Mouse (Mus musculus): ENCODE results near the gene Cdk2ap2.
"Not testable (repeated sequence)": the region's sequence is repeated elsewhere in the genome, so short reads cannot be mapped to it uniquely, and the experiment has no call there.

The Cdk2ap2 gene

DNA sequence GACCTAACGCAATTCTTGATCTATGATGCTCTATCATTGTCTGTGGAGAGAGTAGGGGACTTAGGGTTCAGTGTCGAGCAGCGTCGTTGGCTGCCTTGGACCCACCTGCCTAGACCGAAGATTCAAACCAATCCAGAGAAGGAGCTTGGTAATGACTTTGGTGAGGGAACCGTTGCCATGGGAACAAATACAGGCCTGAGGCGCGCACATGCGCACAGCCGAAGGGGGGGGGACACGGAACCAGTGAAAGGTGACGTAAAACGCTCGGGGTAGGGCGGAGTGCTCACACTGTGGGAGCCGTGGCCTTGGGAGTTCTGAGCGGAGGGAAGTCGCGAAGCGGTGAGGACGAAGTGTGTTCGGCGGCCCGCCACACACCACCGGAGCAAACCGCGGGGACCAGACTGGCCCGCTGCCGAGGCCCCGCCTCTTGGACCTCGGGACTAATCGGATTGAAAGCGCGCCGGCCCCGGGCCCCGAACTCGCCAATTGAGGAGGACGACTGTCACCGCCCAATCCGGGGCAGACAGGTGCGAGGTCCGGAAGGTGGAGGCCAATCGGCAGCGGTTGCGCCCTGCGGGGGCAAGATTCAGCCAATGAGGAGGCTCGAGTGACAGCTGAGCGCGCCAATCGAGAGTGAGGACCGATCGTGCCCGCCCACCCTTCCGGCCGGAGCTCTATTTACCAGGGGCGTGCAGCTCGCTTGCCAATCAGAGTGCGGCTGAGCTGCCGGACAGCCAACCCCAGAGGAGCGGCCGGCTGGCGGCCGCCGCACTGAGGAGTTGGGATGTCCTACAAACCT is at the start of gene Cdk2ap2:
Cdk2ap2 (plus strand) TSS at position 541 of the 799 bp plus-strand sequence.
- peak; percentile 100 for DNase-seq (ENCODE audit: low spot score in 2 of 2)

DNA sequence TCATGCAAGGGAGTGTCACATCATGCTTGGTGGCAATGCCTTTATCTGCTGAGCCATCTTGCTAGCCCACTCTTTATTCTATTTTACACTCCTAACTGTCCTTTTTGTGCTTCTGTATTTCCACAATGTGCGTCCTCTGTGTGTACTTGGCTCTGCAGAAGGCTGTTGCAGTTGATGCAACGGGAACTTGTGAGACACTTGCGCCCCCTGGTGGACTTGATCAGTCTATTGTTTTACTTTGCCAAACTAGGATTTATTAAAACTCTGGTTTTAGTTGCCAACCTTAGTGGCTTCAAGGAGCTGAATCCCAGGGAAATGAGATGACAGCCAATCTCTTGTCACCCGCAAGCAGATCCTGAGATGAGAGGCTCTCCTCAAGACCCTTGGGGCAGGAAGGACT is 49.1 kb upstream of the Cdk2ap2 start:
- peak; percentile 37 to 46 for DNase-seq (ENCODE audit: low spot score in 2 of 2)

DNA sequence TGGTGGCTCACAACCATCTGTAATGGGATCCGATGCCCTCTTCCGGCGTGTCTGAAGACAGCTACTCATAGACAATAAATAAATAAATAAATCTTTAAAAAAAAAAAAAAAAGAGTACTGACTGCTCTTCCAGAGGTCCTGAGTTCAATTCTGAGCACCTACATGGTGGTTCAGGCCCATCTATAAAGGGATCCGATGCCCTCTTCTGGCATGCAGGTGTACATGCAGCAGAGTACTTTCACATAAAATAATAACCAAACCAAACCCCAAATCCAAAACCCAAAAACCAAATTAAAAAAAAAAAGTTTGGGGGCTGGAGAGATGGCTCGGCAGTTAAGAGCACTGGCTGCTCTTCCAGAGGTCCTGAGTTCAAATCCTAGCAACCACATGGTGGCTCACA is 47.9 kb upstream of the Cdk2ap2 start:
- not testable (repeated sequence) for DNase-seq (ENCODE audit: low spot score in 2 of 2)

DNA sequence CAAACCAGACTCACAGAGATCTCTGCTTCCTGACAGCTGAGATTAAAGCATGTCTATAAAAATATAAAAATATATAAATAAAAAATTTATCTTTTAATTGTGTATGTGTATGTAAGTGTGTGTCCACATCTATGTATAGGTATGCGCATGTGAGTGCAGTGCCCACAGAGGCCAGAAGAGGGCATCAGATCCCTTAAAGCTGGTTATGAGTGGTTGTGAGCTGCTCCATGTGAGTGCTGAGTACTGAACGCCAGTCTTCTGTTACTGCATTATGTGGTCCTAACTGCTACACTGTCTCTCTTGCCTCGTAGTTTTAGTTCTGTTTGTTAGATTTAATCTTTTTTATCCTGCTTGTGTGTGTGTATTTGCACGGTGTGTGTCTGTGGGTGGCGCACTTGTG is 46.0 kb upstream of the Cdk2ap2 start:
- no peak for DNase-seq (ENCODE audit: low spot score in 2 of 2)

DNA sequence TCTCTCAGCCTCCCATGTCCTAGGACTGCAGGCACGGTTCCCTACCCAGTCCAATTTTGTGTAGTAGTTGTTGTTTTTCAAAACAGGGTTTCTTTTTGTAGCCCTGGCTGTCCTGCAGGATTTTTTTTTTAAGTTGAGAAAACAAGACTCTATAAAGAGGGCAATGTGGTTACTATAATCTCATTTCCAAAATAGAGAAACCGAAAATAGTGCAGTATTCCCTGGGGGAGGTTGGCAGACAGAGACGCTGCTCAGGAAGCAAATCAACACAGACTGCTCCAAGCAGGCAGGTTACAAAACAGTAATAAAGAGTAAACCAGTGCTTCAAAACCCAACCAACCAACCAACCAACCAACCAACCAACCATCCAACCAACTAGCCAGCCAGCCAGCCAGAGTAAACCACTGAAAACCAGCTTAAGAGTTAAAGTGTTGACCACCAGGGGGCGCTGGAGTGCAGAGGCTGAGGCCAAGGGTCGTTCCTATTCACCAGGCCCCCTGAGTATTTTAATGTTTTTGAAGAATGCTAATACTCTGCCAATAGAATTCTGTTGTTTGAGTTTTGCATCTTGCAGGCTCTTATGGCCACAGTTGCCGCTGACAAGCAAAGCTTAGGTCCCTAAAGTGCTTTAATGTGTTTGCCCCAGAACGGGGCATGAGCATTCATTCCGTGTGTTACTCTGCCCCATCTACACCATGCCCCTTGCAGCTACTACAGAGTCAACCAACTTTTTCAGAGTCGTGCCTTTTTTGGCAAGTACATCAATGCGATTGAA is 45.1 kb upstream of the Cdk2ap2 start:
- DNase-seq (ENCODE audit: low spot score in 2 of 2) = peak in 1 of 2 experiments; percentile 48

DNA sequence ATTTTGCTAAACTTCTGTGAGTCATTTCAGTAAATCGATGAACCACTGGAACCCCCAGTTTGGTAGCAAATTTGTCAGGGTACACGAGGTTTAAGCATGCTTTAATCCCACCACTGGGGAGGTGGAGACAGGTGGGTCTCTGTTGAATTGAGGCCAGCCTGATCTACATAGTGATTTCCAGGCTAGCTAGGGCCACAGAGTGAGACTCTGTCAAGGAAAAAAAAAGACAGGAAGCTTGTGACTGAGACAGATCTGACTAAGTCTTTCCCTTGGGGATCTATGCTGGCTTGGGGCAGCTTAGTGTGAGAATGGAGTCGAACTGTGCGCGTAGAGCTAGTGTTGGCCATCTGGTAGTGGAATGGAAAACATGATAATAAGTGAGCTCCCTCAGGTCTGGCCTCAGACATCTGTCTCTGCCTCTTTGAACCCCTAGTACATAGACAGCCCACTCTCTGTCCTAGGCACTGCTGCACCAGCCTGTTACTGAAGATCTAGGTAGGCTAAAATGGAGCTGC is 44.4 kb upstream of the Cdk2ap2 start:
- DNase-seq (ENCODE audit: low spot score in 2 of 2) = no peak

DNA sequence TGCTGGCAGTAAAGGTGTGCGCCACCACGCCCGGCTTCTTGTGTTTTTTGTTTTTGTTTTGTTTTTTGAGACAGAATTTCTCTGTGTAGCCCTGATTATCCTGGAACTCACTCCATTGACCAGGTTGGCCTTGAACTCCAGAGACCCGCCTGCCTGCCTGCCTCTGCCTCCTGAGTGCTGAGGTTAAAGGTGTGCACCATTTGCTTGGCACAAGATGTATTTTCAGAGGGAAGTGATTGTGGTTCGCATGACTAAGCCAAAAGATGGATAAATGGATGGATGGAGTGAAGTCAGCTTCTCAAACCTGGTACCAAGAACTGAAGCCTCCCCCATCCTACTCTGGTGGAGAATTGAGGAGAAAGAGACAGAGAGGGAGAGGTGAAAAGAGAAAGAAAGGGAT is 42.4 kb upstream of the Cdk2ap2 start:
- DNase-seq (ENCODE audit: low spot score in 2 of 2) = no peak

DNA sequence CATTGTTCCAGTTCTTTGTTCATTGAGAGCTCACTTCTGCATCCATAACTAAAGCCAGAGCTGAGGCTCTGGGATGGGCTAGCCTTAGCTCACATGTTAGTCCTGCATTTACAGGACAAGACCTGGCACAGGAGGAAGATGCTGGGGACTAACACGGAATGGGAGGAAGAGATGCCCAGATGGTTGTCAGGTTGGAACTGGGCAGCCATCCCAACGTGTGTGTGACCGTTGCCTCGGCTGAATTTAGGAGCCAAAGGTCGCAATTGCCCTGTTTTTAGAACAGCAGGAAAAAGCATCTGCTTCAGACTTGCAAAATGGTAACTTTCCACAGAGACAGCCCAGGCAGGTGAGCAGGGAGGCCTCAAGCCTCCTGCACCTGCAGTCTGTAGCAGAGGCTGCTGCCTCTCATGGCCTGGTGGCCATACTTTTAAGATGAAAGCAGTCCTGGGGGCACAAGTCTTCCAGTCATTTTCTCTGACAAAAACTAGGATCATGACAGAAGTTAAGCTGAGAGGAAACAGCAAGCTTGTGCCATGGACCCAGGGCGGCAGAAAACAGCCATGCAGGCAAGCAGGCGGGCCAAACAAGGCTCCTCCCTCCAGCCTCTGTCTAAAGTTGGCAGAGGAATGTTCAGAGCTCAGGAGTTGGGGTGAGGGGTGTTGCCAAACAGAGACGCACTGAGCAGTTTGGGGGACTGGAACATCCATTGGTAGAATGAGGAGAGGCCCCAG is 41.6 kb upstream of the Cdk2ap2 start:
- DNase-seq (ENCODE audit: low spot score in 2 of 2) = no peak

DNA sequence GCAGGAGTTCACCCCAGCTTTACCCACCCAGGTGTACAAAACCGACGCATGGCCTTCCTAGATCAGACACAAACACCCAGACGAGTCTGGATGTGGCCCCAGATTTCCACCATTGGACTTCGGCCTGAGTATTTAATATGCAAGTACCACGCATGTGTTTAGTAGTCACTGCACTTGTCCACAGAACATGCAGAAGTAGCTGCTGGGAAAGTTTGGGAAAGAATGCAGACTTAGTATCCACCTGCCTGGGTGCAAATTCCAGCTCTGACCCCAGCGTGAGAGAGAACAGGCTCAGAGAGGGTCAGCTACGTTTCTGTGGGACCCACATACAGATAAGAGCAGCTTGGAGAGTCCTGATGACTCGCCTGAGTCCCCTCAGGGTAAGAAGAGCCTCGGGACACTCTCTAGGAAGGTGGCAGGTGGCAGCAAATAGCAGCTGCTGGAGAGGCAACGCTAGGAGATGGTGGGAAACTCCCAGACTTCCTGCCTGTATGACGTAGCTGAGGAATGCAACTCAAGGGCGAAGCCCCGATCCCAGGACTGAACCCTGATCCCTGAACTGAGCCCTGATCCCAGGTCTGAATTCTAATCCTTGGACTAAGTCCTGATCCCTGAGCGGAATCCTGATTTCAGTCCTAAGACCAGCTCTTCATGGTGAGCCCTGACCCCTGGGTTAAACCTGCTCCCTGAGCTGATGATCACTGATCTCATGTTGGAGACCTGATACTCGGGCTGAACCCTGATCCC is 40.9 kb upstream of the Cdk2ap2 start:
- no peak for DNase-seq (ENCODE audit: low spot score in 2 of 2)

DNA sequence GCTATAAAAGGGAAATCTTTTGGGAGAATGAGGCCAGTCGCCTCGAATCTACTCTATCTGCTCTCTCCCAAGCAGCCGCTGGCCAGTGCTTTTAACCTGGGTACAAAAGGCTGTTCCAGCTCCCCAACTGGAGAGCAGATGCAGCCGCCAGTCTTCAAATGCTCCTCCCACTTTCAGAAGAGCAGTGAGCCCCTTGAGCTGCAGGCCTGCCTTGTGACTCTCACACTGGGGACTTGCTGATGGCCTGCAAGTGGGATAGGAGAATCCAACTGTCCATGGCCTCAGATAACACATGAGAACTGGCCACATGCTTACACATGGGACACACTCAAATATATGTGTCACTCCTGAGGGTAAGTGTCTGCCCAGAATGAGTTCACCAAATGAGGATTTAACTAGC is 40.3 kb upstream of the Cdk2ap2 start:
- no peak for DNase-seq (ENCODE audit: low spot score in 2 of 2)

DNA sequence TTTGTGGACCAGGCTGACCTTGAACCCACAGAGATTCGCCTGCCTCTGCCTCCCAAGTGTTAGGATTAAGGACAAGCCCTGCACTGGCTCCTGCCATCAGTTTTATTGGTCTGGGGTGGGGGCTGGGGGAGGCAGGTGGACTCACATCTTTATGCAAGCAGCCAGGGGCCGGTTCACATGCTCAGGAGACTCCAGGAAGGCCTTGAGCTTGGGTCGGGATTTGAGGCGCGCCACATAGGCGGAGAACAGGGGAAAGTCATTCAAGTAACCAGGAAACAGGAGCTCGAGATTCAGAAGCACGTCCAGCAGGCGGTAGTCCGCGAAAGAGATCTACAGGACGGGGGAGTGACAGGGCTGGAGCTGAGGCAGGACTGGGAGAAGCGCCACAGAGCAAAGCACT is 39.6 kb upstream of the Cdk2ap2 start:
- DNase-seq (ENCODE audit: low spot score in 2 of 2) = no peak

DNA sequence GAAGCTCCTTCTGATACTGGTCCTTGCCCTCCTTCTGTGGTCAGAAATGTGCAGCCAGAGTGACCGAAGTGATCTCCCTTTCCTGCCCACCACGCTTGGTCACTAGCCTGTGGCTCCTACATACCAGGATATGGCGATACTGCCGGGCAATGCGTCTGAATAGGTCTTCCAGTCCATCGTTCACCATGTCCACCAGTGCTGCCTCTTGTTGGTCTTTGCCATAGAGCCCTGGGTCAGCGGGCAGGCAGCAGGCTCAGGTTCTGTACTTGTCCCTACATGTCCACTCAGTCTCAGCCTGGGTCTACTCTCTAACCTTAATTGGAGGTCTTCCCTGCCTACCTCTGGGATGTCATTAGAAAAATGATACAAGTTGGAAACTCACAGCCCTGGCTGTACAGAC is 39.0 kb upstream of the Cdk2ap2 start:
- DNase-seq (ENCODE audit: low spot score in 2 of 2) = no peak

DNA sequence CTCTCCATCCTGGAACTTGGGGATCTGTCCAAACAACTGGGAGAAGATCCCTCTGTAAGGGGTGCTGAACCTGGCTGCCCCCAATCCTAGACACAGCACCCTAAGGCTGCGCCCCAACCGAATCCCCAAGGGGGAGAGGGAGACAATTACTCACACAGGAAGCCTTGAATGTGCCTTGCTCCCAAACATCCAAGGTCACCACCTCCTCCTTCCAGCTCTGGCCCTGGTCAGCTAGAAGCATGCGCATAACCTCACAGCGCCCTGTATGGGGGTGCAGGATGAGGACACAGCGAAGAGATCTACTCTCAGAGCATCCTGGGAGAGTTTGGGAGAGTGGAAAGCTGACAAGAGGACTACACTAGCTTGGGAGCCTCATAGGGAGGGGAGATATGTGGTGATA is 38.4 kb upstream of the Cdk2ap2 start:
- no peak for DNase-seq (ENCODE audit: low spot score in 2 of 2)

DNA sequence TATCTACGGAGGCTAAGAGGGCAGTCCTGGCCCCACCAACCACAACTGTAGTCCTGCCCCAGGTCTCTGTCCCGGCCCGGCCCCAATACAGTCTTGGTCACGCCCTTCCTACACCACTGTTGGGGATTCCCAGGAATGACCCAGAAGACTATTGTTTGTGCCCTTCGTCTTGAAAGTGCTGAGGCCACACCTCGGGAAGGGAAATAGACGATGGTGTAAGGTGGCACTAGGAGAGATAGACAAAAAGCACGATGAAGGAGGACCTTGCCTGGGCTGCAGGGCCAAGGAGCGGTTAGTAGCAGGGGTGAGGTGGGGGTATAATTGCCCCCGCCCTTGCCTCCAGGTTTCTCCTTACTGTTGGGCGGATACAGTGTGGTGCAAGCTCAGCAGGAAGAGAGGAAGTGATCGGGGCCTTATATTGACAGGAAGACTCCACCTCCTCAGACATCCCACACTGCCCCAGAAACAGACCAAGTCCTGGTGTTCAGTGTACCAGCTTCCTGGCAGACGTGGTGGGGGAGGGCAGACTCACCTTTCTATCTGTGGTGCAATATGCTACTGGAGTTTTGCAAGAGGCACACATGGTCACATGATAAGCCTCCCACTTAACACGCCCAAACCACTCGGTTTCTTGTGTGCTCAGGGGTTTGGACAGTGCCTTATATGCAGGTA is 37.8 kb upstream of the Cdk2ap2 start, which contains the start of gene Gstp3:
Gstp3 (minus strand) TSS at position 501 of the 672 bp plus-strand sequence.
- peak in 1 of 2 experiments; percentile 37 for DNase-seq (ENCODE audit: low spot score in 2 of 2)

DNA sequence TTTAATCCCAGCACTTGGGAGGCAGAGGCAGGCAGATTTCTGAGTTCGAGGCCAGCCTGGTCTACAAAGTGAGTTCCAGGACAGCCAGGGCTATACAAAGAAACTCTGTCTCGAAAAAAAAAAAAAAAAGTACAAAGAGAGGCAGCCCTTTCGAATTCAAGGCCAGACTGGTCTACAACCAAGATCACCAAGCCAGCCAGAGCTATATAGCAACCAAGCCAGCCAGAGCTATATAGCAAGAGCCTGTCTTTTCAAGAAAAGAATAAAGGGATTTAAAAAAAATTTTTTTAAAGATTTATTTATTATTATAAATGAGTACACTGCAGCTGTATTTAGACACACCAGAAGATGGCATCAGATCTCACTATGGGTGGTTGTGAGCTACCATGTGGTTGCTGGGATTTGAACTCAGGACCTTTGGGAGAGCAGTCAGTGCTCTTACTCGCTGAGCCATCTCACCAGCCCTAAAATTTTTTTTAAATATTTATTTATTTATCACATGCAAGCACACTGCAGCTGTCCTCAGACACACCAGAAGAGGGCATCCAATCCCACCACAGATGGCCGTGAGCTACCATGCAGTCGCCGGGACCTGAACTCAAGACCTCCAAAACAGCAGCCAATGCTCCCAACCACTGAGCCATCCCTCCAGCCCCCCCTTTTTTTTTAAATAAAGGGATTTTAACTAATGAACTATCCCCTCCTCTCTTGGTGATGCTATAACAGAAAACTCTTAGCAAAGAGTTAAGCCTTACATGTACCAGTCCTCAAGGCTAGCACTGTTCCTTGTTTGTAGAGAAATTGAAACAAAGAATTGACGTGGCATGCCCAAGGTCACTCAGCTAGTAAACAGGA is 36.7 kb upstream of the Cdk2ap2 start:
- DNase-seq (ENCODE audit: low spot score in 2 of 2) = not testable (repeated sequence)

DNA sequence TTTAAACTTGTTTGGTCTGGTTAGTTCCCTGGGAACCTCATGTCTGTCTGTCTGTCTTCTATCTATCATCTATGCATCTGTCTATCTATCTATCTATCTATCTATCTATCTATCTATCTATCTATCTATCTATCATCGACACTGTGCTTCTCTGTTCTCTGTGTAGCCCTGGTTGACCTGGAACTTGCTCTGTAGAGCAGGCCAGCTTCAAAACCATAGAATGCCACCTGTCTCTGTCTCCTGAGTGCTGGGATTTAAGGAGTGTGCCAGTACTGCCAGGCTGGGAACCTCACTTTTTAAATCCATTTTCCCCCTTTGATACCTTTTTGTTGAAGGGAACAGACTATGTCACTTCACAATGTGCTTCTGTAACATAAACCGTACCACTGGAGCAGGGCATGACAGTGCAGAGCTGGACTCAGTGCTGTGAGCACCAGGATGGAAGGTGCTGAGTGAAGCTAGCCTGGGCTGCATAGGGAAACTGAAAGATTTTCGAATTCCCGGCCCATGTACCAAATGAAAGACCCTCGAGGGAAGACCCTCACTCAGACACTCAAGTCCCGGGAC is 36.0 kb upstream of the Cdk2ap2 start:
- DNase-seq (ENCODE audit: low spot score in 2 of 2) = no peak

DNA sequence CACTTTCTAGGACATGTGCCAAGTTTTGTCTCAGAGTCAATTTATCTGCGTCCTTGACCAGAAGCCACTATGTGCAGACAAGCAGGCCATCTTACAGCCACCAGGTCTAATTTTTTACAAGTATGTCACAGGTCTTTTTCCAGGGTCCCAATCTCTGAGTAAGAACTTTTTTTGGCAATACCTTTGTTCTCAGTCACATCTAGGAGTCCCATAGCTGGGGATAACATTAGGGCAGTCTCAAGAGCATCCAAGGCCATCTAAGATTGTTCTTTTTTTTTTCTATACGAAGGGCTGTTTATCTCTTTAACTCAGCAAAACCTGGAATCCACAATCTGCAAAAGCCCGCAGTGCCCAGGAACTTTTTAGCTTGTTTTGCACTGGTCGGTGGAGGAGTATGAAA is 33.6 kb upstream of the Cdk2ap2 start:
- not testable (repeated sequence) for DNase-seq (ENCODE audit: low spot score in 2 of 2)

DNA sequence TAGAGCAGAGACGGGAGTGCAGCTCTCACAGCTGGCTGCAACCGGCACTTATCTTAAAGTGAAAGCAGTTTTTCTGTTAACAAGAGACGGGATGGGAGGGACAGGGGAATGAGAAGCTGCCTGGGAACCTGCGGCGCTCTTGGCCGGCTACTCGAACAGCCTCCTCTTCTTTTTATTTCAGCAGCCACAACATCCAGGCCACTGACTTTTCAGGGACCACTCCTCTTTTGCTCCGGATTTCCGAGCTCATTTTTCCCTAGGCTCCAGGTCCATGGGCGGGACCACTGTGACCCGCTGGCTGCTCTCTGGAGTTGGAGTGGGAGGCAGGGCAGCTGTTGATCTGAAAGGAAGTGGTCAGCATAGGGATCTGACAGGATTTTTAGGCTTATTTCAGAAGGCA is 32.5 kb upstream of the Cdk2ap2 start:
- DNase-seq (ENCODE audit: low spot score in 2 of 2) = not testable (repeated sequence)

DNA sequence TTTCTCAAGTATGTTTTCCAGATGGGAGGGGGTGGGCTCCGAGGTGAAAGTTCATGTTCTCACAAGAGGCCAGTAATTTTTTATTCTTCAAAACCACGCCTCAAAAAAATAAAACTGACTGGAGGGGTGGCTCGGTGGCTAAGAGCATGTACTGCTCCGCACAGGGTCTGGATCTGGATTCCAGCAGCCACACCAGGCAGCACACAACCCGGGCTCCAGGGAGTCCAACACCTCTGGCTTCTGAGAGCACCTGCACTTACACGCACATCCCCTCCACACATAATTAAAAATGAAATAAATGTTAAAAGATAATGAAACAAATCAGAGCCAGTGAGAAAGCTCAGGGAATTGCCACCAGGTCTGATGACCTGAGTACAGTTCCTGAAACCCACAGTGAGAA is 30.7 kb upstream of the Cdk2ap2 start:
- DNase-seq (ENCODE audit: low spot score in 2 of 2) = no peak

Measured in urinary bladder, adult 18-20 months (tissue).